ENCODE assay signal across 11 mouse cellular contexts in genomic region chr7:98482551-98483267, GRCm38 (mm10). TPM values are rescaled to one million over a fixed set of nuclear protein-coding genes. Genes with fewer than 3 reads are reported as not detected.
DNase-seq lines count a peak whose midpoint lies in the region; ATAC-seq lines count a peak whose summit lies in the region.
"Had no signal": no experiment of that assay in that cellular context is flagged by ENCODE, and none has a peak within 500 bp of the region (broad histone marks: within the 10 kb centered on the region; RNA-seq: fewer than 3 reads in every experiment).

No protein-coding gene starts in this region.

- peak; percentile 46 for DNase-seq in gastrocnemius, adult 18-20 months (ENCODE audit: low spot score)
- no peak for DNase-seq in gastrocnemius, postnatal 4 days (ENCODE audit: low spot score in 2 of 2)
- DNase-seq in thymus, postnatal 4 days: peak; percentile 21
- DNase-seq in thymus, postnatal 10 days (ENCODE audit: low spot score in 2 of 2): no peak
- DNase-seq in liver, embryonic 11.5 days (ENCODE audit: low spot score): no peak
- no peak for DNase-seq in urinary bladder, postnatal 14 days (ENCODE audit: low spot score)
- DNase-seq in layer of hippocampus, postnatal 25 days (ENCODE audit: extremely low spot score in 1 of 2, low spot score in 1 of 2): no peak
- DNase-seq: right cerebral cortex, postnatal 4 days had no signal

- H3K9me3 ChIP-seq in liver, embryonic 11.5 days (ENCODE audit: control insufficient read depth, low read length): no peaks in the 10 kb centered on the region
- H3K9me3 ChIP-seq: hindbrain, embryonic 15.5 days; midbrain, embryonic 12.5 days had no signal

- H3K4me3 ChIP-seq in liver, embryonic 11.5 days (ENCODE audit: low read depth, low read length): no peak overlapping the region
- H3K4me3 ChIP-seq: hindbrain, embryonic 15.5 days; midbrain, embryonic 12.5 days had no signal

- 0 out of 2 replicates have a peak, but pooled peaks cover 2% of the 10 kb centered on the region for H3K27me3 ChIP-seq in liver, embryonic 11.5 days (replicated peaks; ENCODE audit: control insufficient read depth, insufficient read depth, low read length)

- H3K4me2 ChIP-seq in liver, embryonic 11.5 days: peak overlapping the region; percentile 1; the same call in 1 of the 2 replicates
- H3K4me2 ChIP-seq: hindbrain, embryonic 15.5 days; midbrain, embryonic 12.5 days had no signal

- no peak overlapping the region for H3K9ac ChIP-seq in liver, embryonic 11.5 days (ENCODE audit: low read depth, low read length)
- H3K9ac ChIP-seq: hindbrain, embryonic 15.5 days; midbrain, embryonic 12.5 days had no signal

- peaks cover 5% of the 10 kb centered on the region; the same call in 1 of the 2 replicates for H3K4me1 ChIP-seq in liver, embryonic 11.5 days (replicated peaks; ENCODE audit: control insufficient read depth, insufficient read depth, low read length)

- ATAC-seq in liver, embryonic 11.5 days (replicated peaks; ENCODE audit: low FRiP score): peak; percentile 57; the same call in 1 of the 2 replicates
- no peak for ATAC-seq in megakaryocyte progenitor cell, adult 5-6 weeks (replicated peaks; ENCODE audit: poor library complexity)

- 42% methylated on average over 12 of the region's 12 CpGs for WGBS in liver, embryonic 11.5 days

- peak overlapping the region; percentile 26; the same call in 1 of the 2 replicates for H3K27ac ChIP-seq in liver, embryonic 11.5 days (ENCODE audit: low read depth, low read length)
- H3K27ac ChIP-seq: hindbrain, embryonic 15.5 days; midbrain, embryonic 12.5 days had no signal

- no peaks in the 10 kb centered on the region for H3K36me3 ChIP-seq in liver, embryonic 11.5 days (ENCODE audit: control insufficient read depth, insufficient read depth, low read length)
- H3K36me3 ChIP-seq: hindbrain, embryonic 15.5 days; midbrain, embryonic 12.5 days had no signal

RNA-seq across cellular contexts. Expression of gene Lrrc32, which starts 6.4 kb away (rescaled TPM):
- total RNA-seq in gastrocnemius, adult 18-20 months (2021): 1 to 10 TPM; 2.6 to 8.1 TPM
- total RNA-seq in gastrocnemius, postnatal 4 days (2021): 10 to 100 TPM; 12.8 to 14.6 TPM
- polyA plus RNA-seq in liver, embryonic 11.5 days (2014; fragmentation: Nextera tagmentation; extraction: Ambion mirVana): 17.1 and 21.0 TPM in 2 replicates
- total RNA-seq in layer of hippocampus, postnatal 25 days (2021): 1 to 10 TPM; 2.7 to 3.8 TPM
- total RNA-seq in megakaryocyte progenitor cell, adult 5-6 weeks (2015): 0.05 TPM in 1 of 2 replicates, not detected in the other
- total RNA-seq in megakaryocyte progenitor cell, adult 5-6 weeks (2017): 0.04 TPM in 1 of 2 replicates, not detected in the other

RNA-seq across cellular contexts. Expression of gene Gucy2d, which starts 42.5 kb away (rescaled TPM):
- under 1 TPM in 1 of 2 experiments, not detected in 1; 0.19 TPM for total RNA-seq in gastrocnemius, adult 18-20 months (2021)
- total RNA-seq in gastrocnemius, postnatal 4 days (2021): under 1 TPM in 1 of 2 experiments, not detected in 1; 0.12 TPM
- polyA plus RNA-seq in liver, embryonic 11.5 days (2014; fragmentation: Nextera tagmentation; extraction: Ambion mirVana): not detected in 2 replicates
- total RNA-seq in layer of hippocampus, postnatal 25 days (2021): not detected
- total RNA-seq in megakaryocyte progenitor cell, adult 5-6 weeks (2015): not detected in 2 replicates
- not detected in 2 replicates for total RNA-seq in megakaryocyte progenitor cell, adult 5-6 weeks (2017)
- polyA plus RNA-seq: midbrain, embryonic 12.5 days had no signal

Comparison
In these comparisons a context has a peak if more than half of its experiments do, and no peak if none do; other contexts are left out.
1. DNase-seq: peak in gastrocnemius, adult 18-20 months (single experiment) and thymus, postnatal 4 days (single experiment); none in gastrocnemius, postnatal 4 days (0 of 2), thymus, postnatal 10 days (0 of 2), liver, embryonic 11.5 days (single experiment), urinary bladder, postnatal 14 days (single experiment) and layer of hippocampus, postnatal 25 days (0 of 2).